Mouse (Mus musculus) v-Abl transformed pro-B cells (cell line): Measurements from ENCODE around the gene Fbxl5.

Source experiments
- in situ Hi-C, 2 experiments: fragments of 400-800 bp; cut with MboI; formaldehyde crosslinking; loops; one replicate each; pipeline ENCODE4 v1.15.1; 2025; ENCODE audit not compliant: unreplicated experiment in 2 of 2

Fbxl5 gene

GRCm38 (mm10) chr5:43722452-43722783 lies 99.0 kb downstream of the Fbxl5 start:
- in situ Hi-C loops = no loop called here

- in situ Hi-C loops = no loop called here
Observed at GRCm38 (mm10) chr5:43721538-43722451, 99.6 kb downstream of the Fbxl5 start.

- in situ Hi-C loops = no loop called here
Observed at GRCm38 (mm10) chr5:43699240-43699639, 122.2 kb downstream of the Fbxl5 start.

- in situ Hi-C loops = no loop called here
Observed at GRCm38 (mm10) chr5:43697133-43697532, 124.3 kb downstream of the Fbxl5 start.
